Mouse (Mus musculus): Measurements from ENCODE around the gene Ablim1. TPM values are rescaled to one million over a fixed set of nuclear protein-coding genes. Genes with fewer than 3 reads are reported as not detected.

Gene Ablim1
- total and polyA plus RNA-seq, 2 experiments from 2014 or later: 47.8 to 76.9 TPM

GRCm38 (mm10) chr19:57252692-57253448, 61.8 kb downstream of the Ablim1 start:
- Histone ChIP-seq H3K36me3 (ENCODE audit: insufficient read depth) (no peaks in the 10 kb centered on the region), H3K9ac (no peak overlapping the region), H3K4me1 (ENCODE audit: insufficient read depth) (no peaks in the 10 kb centered on the region), H3K4me3 (ENCODE audit: low read depth, low read length) (no peak overlapping the region), H3K9me3 (ENCODE audit: low read length) (no peaks in the 10 kb centered on the region), H3K27ac (ENCODE audit: low read depth, low read length) (no peak overlapping the region), H3K27me3 (ENCODE audit: insufficient read depth, low read length) (no peaks in the 10 kb centered on the region), H3K4me2 (ENCODE audit: low read depth) (no peak overlapping the region)
- ATAC-seq (no peak), DNase-seq (no peak)
- TF ChIP-seq CTCF (IDR thresholded peaks at IDR 0.05; ENCODE audit: low read depth): no peak
- 79% methylated on average over 9 of the region's 9 CpGs for WGBS

DNA sequence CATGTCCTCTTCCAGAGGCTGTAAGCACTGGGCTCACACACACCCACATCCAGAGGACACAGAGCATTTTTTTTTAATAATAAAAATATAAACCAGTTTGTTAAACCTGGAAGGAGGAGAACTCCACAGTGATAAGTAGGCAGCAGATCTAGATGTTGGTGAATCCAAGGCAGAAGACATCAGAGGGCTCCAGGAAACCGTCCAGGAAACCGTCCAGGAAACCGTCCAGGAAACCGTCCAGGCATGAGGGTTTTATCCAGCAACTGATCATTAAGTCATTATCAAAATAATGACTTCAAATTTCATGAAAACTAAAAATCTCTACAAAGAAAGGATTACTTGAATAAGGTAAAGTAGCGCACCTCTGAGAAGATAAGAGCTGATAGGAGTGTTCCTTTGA, 65.9 kb downstream of the Ablim1 start:
- H3K36me3 ChIP-seq (ENCODE audit: insufficient read depth): no peaks in the 10 kb centered on the region
- H3K4me1 ChIP-seq (ENCODE audit: insufficient read depth): no peaks in the 10 kb centered on the region
- H3K4me2 ChIP-seq (ENCODE audit: low read depth): no peak overlapping the region
- no peaks in the 10 kb centered on the region for H3K27me3 ChIP-seq (ENCODE audit: insufficient read depth, low read length)
- no peak overlapping the region for H3K4me3 ChIP-seq (ENCODE audit: low read depth, low read length)
- no peak for ATAC-seq
- H3K9ac ChIP-seq: no peak overlapping the region
- no peak for TF ChIP-seq CTCF (IDR thresholded peaks at IDR 0.05; ENCODE audit: low read depth)
- H3K9me3 ChIP-seq (ENCODE audit: low read length): no peaks in the 10 kb centered on the region
- DNase-seq: no peak
- H3K27ac ChIP-seq (ENCODE audit: low read depth, low read length): no peak overlapping the region
- 73% methylated on average over 5 of the region's 5 CpGs for WGBS

DNA sequence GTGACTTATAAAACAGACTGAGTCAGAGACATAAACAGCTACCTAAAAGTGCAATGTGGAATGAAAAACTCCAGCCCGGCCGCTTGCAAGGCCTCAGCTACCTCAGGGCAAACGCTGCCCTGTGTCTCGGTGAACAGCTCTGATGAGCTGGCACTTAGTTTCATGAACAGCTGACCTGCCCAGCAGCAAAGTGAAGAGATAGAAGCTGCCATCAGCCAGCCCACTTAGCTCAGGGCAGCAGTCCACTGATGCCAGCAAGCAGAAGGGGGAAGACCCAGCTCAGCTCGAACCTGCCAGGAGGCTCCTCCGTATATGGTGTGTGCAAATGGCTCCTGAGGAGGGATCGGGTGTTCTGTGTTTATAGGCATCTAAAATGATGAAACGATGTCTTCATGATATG, 67.5 kb downstream of the Ablim1 start:
- ATAC-seq: no peak
- H3K9ac ChIP-seq: no peak overlapping the region
- H3K4me2 ChIP-seq (ENCODE audit: low read depth): no peak overlapping the region
- no peak overlapping the region for H3K27ac ChIP-seq (ENCODE audit: low read depth, low read length)
- DNase-seq: no peak
- no peak overlapping the region for H3K4me3 ChIP-seq (ENCODE audit: low read depth, low read length)
- TF ChIP-seq CTCF (IDR thresholded peaks at IDR 0.05; ENCODE audit: low read depth): no peak
- no peaks in the 10 kb centered on the region for H3K9me3 ChIP-seq (ENCODE audit: low read length)
- WGBS: 72% methylated on average over 8 of the region's 8 CpGs
- H3K27me3 ChIP-seq (ENCODE audit: insufficient read depth, low read length): no peaks in the 10 kb centered on the region
- no peaks in the 10 kb centered on the region for H3K4me1 ChIP-seq (ENCODE audit: insufficient read depth)
- no peaks in the 10 kb centered on the region for H3K36me3 ChIP-seq (ENCODE audit: insufficient read depth)

DNA sequence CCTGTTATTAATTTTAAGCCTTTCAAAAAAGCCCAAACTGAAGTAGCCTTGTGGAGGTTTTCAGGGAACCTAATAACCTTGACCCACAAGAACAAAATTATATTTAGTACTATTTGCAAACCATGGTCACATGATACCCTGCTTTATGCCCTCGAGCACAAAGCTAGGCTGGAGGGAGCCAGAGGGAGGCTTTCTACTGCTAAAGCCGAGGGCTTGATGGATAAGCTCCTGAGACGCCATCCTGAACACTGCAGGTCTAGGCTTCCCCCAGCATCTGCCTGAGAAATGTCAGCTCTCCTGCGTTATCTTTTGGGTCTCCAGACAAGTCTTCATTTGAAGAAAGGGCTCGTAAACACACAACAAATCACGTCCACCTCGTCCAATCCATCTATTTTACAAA, 70.4 kb downstream of the Ablim1 start:
- no peak overlapping the region for H3K4me2 ChIP-seq (ENCODE audit: low read depth)
- ATAC-seq (no peak), DNase-seq (no peak)
- H3K4me3 ChIP-seq (ENCODE audit: low read depth, low read length): no peak overlapping the region
- 76% methylated on average over 7 of the region's 7 CpGs for WGBS
- no peaks in the 10 kb centered on the region for H3K36me3 ChIP-seq (ENCODE audit: insufficient read depth)
- no peak for TF ChIP-seq CTCF (IDR thresholded peaks at IDR 0.05; ENCODE audit: low read depth)
- H3K9me3 ChIP-seq (ENCODE audit: low read length): no peaks in the 10 kb centered on the region
- no peak overlapping the region for H3K9ac ChIP-seq
- H3K4me1 ChIP-seq (ENCODE audit: insufficient read depth): 0 out of 2 replicates have a peak, but pooled peaks cover 1% of the 10 kb centered on the region
- no peak overlapping the region for H3K27ac ChIP-seq (ENCODE audit: low read depth, low read length)
- no peaks in the 10 kb centered on the region for H3K27me3 ChIP-seq (ENCODE audit: insufficient read depth, low read length)

DNA sequence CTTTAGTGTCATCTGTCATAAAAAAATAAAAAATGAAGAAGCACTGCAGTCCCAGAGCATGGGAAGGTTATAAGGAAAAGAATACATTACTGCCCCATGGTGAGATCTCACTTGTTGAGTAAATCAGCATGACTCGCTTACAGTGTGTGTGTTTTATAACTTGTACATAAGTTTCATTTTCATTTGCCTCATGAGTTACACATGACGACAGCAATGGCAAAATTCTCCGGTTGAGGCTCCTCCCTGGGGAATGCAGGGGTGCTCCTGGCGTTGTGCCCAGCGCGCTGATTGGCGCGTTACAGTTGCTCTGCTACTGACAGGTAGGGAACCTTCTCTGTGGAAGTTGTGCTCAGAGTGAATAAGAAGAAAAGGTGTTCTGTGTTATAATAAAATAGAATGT, 71.1 kb downstream of the Ablim1 start:
- Histone ChIP-seq H3K9me3 (ENCODE audit: low read length) (no peaks in the 10 kb centered on the region), H3K4me3 (ENCODE audit: low read depth, low read length) (no peak overlapping the region), H3K4me1 (ENCODE audit: insufficient read depth) (0 out of 2 replicates have a peak, but pooled peaks cover 6% of the 10 kb centered on the region), H3K36me3 (ENCODE audit: insufficient read depth) (no peaks in the 10 kb centered on the region), H3K4me2 (ENCODE audit: low read depth) (no peak overlapping the region), H3K27ac (ENCODE audit: low read depth, low read length) (no peak overlapping the region), H3K27me3 (ENCODE audit: insufficient read depth, low read length) (no peaks in the 10 kb centered on the region), H3K9ac (no peak overlapping the region)
- no peak for TF ChIP-seq CTCF (IDR thresholded peaks at IDR 0.05; ENCODE audit: low read depth)
- no peak for DNase-seq
- WGBS: 74% methylated on average over 8 of the region's 8 CpGs
- ATAC-seq: no peak

DNA sequence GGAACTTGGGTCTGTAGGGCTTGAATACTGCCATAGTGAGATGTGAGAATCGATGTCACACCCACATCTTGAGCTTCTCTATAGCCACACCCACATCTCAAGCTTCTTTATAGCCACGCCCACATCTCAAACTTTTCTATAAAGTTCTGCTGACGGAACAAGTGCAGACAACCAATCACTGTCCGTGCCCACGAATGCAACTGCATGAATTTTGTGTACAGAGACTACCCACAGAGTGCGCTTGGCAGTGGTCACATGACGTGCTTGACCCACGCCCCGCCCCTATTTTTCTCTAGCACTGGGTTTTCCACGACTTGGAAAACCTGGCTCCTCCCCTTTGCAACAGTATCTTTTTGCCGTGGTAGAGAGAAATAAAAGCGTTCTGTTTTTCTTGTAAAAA, 71.5 kb downstream of the Ablim1 start:
- H3K27me3 ChIP-seq (ENCODE audit: insufficient read depth, low read length): no peaks in the 10 kb centered on the region
- no peak overlapping the region for H3K9ac ChIP-seq
- TF ChIP-seq CTCF (IDR thresholded peaks at IDR 0.05; ENCODE audit: low read depth): no peak
- no peak overlapping the region for H3K4me3 ChIP-seq (ENCODE audit: low read depth, low read length)
- no peak overlapping the region for H3K4me2 ChIP-seq (ENCODE audit: low read depth)
- no peak overlapping the region for H3K27ac ChIP-seq (ENCODE audit: low read depth, low read length)
- no peaks in the 10 kb centered on the region for H3K36me3 ChIP-seq (ENCODE audit: insufficient read depth)
- DNase-seq: no peak
- H3K4me1 ChIP-seq (ENCODE audit: insufficient read depth): 0 out of 2 replicates have a peak, but pooled peaks cover 6% of the 10 kb centered on the region
- no peak for ATAC-seq
- 85% methylated on average over 12 of the region's 12 CpGs for WGBS
- no peaks in the 10 kb centered on the region for H3K9me3 ChIP-seq (ENCODE audit: low read length)

DNA sequence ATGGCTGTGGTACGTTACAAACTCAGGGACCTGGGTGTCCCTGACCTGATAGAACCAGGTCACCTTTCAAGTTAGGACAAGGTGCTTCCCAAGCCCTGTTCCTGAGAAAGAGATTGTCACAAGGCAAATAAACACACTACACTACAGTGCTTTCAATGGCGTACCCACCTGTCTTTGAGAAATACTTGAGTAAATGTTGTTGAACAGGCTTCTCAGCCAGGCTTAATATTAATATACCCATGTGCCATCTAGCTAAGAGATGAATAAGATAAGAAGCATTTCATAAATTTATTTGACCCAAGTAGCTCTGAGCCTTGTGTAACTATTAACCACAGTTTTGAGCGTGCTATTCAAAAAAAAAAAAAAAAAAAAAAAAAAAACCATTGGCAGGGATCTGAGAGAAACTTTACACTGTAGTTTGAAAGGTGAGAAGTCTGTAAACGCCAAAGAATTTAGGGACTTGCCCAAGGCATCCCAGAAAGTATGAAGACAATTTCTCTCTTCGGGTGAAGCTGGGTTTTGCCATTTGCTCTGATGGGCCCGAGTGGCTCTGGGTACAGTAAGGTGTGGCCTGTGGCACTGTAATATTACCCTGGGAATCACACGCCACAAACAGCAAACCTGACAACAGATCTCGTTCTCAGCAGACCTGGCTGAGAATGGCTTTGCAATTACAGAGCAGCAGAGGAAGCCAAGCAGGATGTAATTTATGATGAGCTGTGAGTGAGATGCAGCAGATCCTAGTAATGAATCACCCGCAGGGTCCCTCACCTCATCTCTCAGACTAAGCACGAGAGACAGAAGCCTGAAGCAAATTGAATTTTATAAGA, 73.1 kb downstream of the Ablim1 start:
- Histone ChIP-seq H3K36me3 (ENCODE audit: insufficient read depth) (no peaks in the 10 kb centered on the region), H3K27ac (ENCODE audit: low read depth, low read length) (no peak overlapping the region), H3K27me3 (ENCODE audit: insufficient read depth, low read length) (no peaks in the 10 kb centered on the region), H3K4me1 (ENCODE audit: insufficient read depth) (peaks cover 6% of the 10 kb centered on the region; the same call in 1 of the 2 replicates), H3K9me3 (ENCODE audit: low read length) (no peaks in the 10 kb centered on the region), H3K4me2 (ENCODE audit: low read depth) (no peak overlapping the region), H3K4me3 (ENCODE audit: low read depth, low read length) (no peak overlapping the region), H3K9ac (no peak overlapping the region)
- DNase-seq (no peak), ATAC-seq (no peak)
- no peak for TF ChIP-seq CTCF (IDR thresholded peaks at IDR 0.05; ENCODE audit: low read depth)
- 70% methylated on average over 10 of the region's 10 CpGs for whole genome bisulfite sequencing

All from forebrain, postnatal 0 days (tissue).